8 mouse cellular contexts compared by ENCODE assay signal in genomic region chr12:59131578-59131946, GRCm38 (mm10). TPM values are rescaled to one million over a fixed set of nuclear protein-coding genes. Genes with fewer than 3 reads are reported as not detected.
A peak's percentile ranks its signal among the peaks of the same experiment; 100 is the strongest.
DNase-seq lines count a peak whose midpoint lies in the region; ATAC-seq lines count a peak whose summit lies in the region.

No protein-coding gene starts in this region.

- no peaks in the 10 kb centered on the region for H3K9me3 ChIP-seq in kidney, embryonic 15.5 days (replicated peaks)
- no peaks in the 10 kb centered on the region for H3K9me3 ChIP-seq in heart, embryonic 15.5 days (replicated peaks)
- H3K9me3 ChIP-seq in lung, embryonic 16.5 days (ENCODE audit: control insufficient read depth, low read length), result no peaks in the 10 kb centered on the region

- peak overlapping the region; percentile 64 for H3K4me2 ChIP-seq in kidney, embryonic 15.5 days
- peak overlapping the region; percentile 79 for H3K4me2 ChIP-seq in heart, embryonic 15.5 days
- peak overlapping the region; percentile 68 for H3K4me2 ChIP-seq in lung, embryonic 16.5 days (ENCODE audit: low read depth, low read length)

- no peaks in the 10 kb centered on the region for H3K27me3 ChIP-seq in kidney, embryonic 15.5 days
- H3K27me3 ChIP-seq in heart, embryonic 15.5 days, result no peaks in the 10 kb centered on the region
- no peaks in the 10 kb centered on the region for H3K27me3 ChIP-seq in lung, embryonic 16.5 days (ENCODE audit: control insufficient read depth, insufficient read depth, low read depth, low read length)

- H3K4me1 ChIP-seq in kidney, embryonic 15.5 days, result peaks cover 22% of the 10 kb centered on the region
- peaks cover 22% of the 10 kb centered on the region for H3K4me1 ChIP-seq in heart, embryonic 15.5 days (replicated peaks)
- H3K4me1 ChIP-seq in lung, embryonic 16.5 days (replicated peaks; ENCODE audit: control insufficient read depth, insufficient read depth, low read length), result peaks cover 19% of the 10 kb centered on the region

- ATAC-seq in kidney, embryonic 15.5 days (replicated peaks; ENCODE audit: low FRiP score), result peak; percentile 63
- peak; percentile 50 for ATAC-seq in heart, embryonic 15.5 days (replicated peaks; ENCODE audit: insufficient number of reproducible peaks, insufficient read depth, low FRiP score, low read depth)
- ATAC-seq in lung, embryonic 16.5 days (ENCODE audit: low read depth), result peak; percentile 41
- ATAC-seq in monocyte, adult 5-6 weeks (replicated peaks; ENCODE audit: insufficient number of reproducible peaks, low FRiP score, low TSS enrichment, poor library complexity, severe bottlenecking), result no peak

- no peak for DNase-seq in kidney, postnatal 10 days
- DNase-seq in adipocyte (ENCODE audit: low spot score), result peak; percentile 58
- no peak for DNase-seq in ovary, postnatal 14 days (ENCODE audit: low spot score)
- DNase-seq in T-cell, adult 2 months (ENCODE audit: low spot score), result no peak

- H3K9ac ChIP-seq in kidney, embryonic 15.5 days, result peak overlapping the region; percentile 87
- peak overlapping the region; percentile 97 for H3K9ac ChIP-seq in heart, embryonic 15.5 days
- H3K9ac ChIP-seq in lung, embryonic 16.5 days (ENCODE audit: low read length), result peak overlapping the region; percentile 95

- under 1% methylated on average over 30 of the region's 30 CpGs for WGBS in kidney, embryonic 15.5 days
- WGBS in heart, embryonic 15.5 days, result under 1% methylated on average over 30 of the region's 30 CpGs
- WGBS in lung, embryonic 16.5 days, result under 1% methylated on average over 26 of the region's 30 CpGs

- peaks cover 6% of the 10 kb centered on the region; the same call in 1 of the 2 replicates for H3K36me3 ChIP-seq in kidney, embryonic 15.5 days
- H3K36me3 ChIP-seq in heart, embryonic 15.5 days, result no peaks in the 10 kb centered on the region
- no peaks in the 10 kb centered on the region for H3K36me3 ChIP-seq in lung, embryonic 16.5 days (ENCODE audit: control insufficient read depth, insufficient read depth, low read length)

- H3K27ac ChIP-seq in kidney, embryonic 15.5 days, result peak overlapping the region; percentile 96
- H3K27ac ChIP-seq in heart, embryonic 15.5 days, result peak overlapping the region; percentile 97
- H3K27ac ChIP-seq in lung, embryonic 16.5 days (ENCODE audit: low read length), result peak overlapping the region; percentile 97

- H3K4me3 ChIP-seq in kidney, embryonic 15.5 days (replicated peaks), result peak overlapping the region; percentile 92
- H3K4me3 ChIP-seq in heart, embryonic 15.5 days, result peak overlapping the region; percentile 99
- peak overlapping the region; percentile 92 for H3K4me3 ChIP-seq in lung, embryonic 16.5 days (ENCODE audit: low read length)

RNA-seq across cellular contexts. Expression of gene Mia2, which starts 36.0 kb away (rescaled TPM):
- 70.5 and 75.2 TPM in 2 replicates for polyA plus RNA-seq in kidney, embryonic 15.5 days (2015; fragmentation: Nextera tagmentation; extraction: Ambion mirVana)
- 39.6 and 44.8 TPM in 2 replicates for polyA plus RNA-seq in heart, embryonic 15.5 days (2015; fragmentation: Nextera tagmentation; extraction: Ambion mirVana)
- 55.8 and 56.6 TPM in 2 replicates for polyA plus RNA-seq in lung, embryonic 16.5 days (2015; fragmentation: Nextera tagmentation; extraction: Ambion mirVana)
- 299 to 323 TPM (median 303 TPM) in 3 replicates for total RNA-seq in monocyte, adult 5-6 weeks (2017)
